Mouse (Mus musculus): ENCODE results near the gene Synpo2. TPM values are rescaled to one million over a fixed set of nuclear protein-coding genes. Genes with fewer than 3 reads are reported as not detected.
"Not testable (repeated sequence)": the region's sequence is repeated elsewhere in the genome, so short reads cannot be mapped to it uniquely, and the experiment has no call there.

The Synpo2 gene
- polyA plus RNA-seq, 1 experiment from 2014 or later, result 1.3 TPM

GRCm38 (mm10) chr3:123131151-123131756 lies 104.7 kb downstream of the Synpo2 start:
- WGBS, result 92% methylated on average over 6 of the region's 6 CpGs
- Histone ChIP-seq H3K36me3 (replicated peaks) (no peaks in the 10 kb centered on the region), H3K4me1 (no peaks in the 10 kb centered on the region), H3K9me3 (no peaks in the 10 kb centered on the region), H3K4me3 (no peak overlapping the region), H3K27me3 (ENCODE audit: poor library complexity, severe bottlenecking) (no peaks in the 10 kb centered on the region), H3K27ac (no peak overlapping the region)
- DNase-seq (ENCODE audit: extremely low spot score, low spot score), result no peak

GRCm38 (mm10) chr3:123130314-123131150 lies 105.4 kb downstream of the Synpo2 start:
- Histone ChIP-seq H3K4me3 (no peak overlapping the region), H3K27me3 (ENCODE audit: poor library complexity, severe bottlenecking) (no peaks in the 10 kb centered on the region), H3K36me3 (replicated peaks) (no peaks in the 10 kb centered on the region), H3K27ac (no peak overlapping the region), H3K9me3 (no peaks in the 10 kb centered on the region), H3K4me1 (no peaks in the 10 kb centered on the region)
- DNase-seq (ENCODE audit: extremely low spot score, low spot score), result no peak
- 83% methylated on average over 14 of the region's 14 CpGs for WGBS

- Histone ChIP-seq H3K9me3 (no peaks in the 10 kb centered on the region), H3K36me3 (replicated peaks) (no peaks in the 10 kb centered on the region), H3K27ac (no peak overlapping the region), H3K27me3 (ENCODE audit: poor library complexity, severe bottlenecking) (no peaks in the 10 kb centered on the region), H3K4me3 (no peak overlapping the region), H3K4me1 (no peaks in the 10 kb centered on the region)
- 85% methylated on average over 8 of the region's 8 CpGs for WGBS
- DNase-seq (ENCODE audit: extremely low spot score, low spot score), result no peak
These were observed 107.2 kb downstream of the Synpo2 start for GRCm38 (mm10) chr3:123128781-123129180.

GRCm38 (mm10) chr3:123128091-123128490 lies 107.9 kb downstream of the Synpo2 start:
- Histone ChIP-seq H3K36me3 (replicated peaks) (no peaks in the 10 kb centered on the region), H3K27me3 (ENCODE audit: poor library complexity, severe bottlenecking) (no peaks in the 10 kb centered on the region), H3K27ac (no peak overlapping the region), H3K4me3 (no peak overlapping the region), H3K4me1 (no peaks in the 10 kb centered on the region), H3K9me3 (no peaks in the 10 kb centered on the region)
- WGBS, result 85% methylated on average over 7 of the region's 7 CpGs
- DNase-seq (ENCODE audit: extremely low spot score, low spot score), result no peak

GRCm38 (mm10) chr3:123126741-123127140 lies 109.2 kb downstream of the Synpo2 start:
- not testable (repeated sequence) for H3K4me1 ChIP-seq; H3K36me3 ChIP-seq (replicated peaks); H3K9me3 ChIP-seq; H3K27me3 ChIP-seq (ENCODE audit: poor library complexity, severe bottlenecking); H3K27ac ChIP-seq; DNase-seq (ENCODE audit: extremely low spot score, low spot score); H3K4me3 ChIP-seq
- WGBS, result 90% methylated on average over 4 of the region's 4 CpGs

- Histone ChIP-seq H3K9me3 (no peaks in the 10 kb centered on the region), H3K36me3 (replicated peaks) (no peaks in the 10 kb centered on the region), H3K27ac (no peak overlapping the region), H3K4me1 (no peaks in the 10 kb centered on the region), H3K27me3 (ENCODE audit: poor library complexity, severe bottlenecking) (no peaks in the 10 kb centered on the region), H3K4me3 (no peak overlapping the region)
- 90% methylated on average over 8 of the region's 8 CpGs for WGBS
- no peak for DNase-seq (ENCODE audit: extremely low spot score, low spot score)
These were observed 112.1 kb downstream of the Synpo2 start for GRCm38 (mm10) chr3:123123817-123124216.

GRCm38 (mm10) chr3:123122151-123123030 lies 113.6 kb downstream of the Synpo2 start:
- H3K9me3 ChIP-seq, result no peaks in the 10 kb centered on the region
- no peaks in the 10 kb centered on the region for H3K27me3 ChIP-seq (ENCODE audit: poor library complexity, severe bottlenecking)
- no peak overlapping the region for H3K27ac ChIP-seq
- H3K4me3 ChIP-seq, result no peak overlapping the region
- 88% methylated on average over 21 of the region's 21 CpGs for WGBS
- no peaks in the 10 kb centered on the region for H3K4me1 ChIP-seq
- H3K36me3 ChIP-seq (replicated peaks), result no peaks in the 10 kb centered on the region
- no peak for DNase-seq (ENCODE audit: extremely low spot score, low spot score)

GRCm38 (mm10) chr3:123116903-123117302 lies 119.0 kb downstream of the Synpo2 start:
- H3K9me3 ChIP-seq, result no peaks in the 10 kb centered on the region
- no peak overlapping the region for H3K27ac ChIP-seq
- no peaks in the 10 kb centered on the region for H3K36me3 ChIP-seq (replicated peaks)
- H3K27me3 ChIP-seq (ENCODE audit: poor library complexity, severe bottlenecking), result no peaks in the 10 kb centered on the region
- no peak for DNase-seq (ENCODE audit: extremely low spot score, low spot score)
- no peak overlapping the region for H3K4me3 ChIP-seq
- 52% methylated on average over 16 of the region's 16 CpGs for WGBS
- H3K4me1 ChIP-seq, result peaks cover 11% of the 10 kb centered on the region

GRCm38 (mm10) chr3:123115770-123116527 lies 120.0 kb downstream of the Synpo2 start:
- Histone ChIP-seq H3K4me3 (no peak overlapping the region), H3K4me1 (peaks cover 11% of the 10 kb centered on the region), H3K27me3 (ENCODE audit: poor library complexity, severe bottlenecking) (no peaks in the 10 kb centered on the region), H3K27ac (no peak overlapping the region), H3K9me3 (no peaks in the 10 kb centered on the region), H3K36me3 (replicated peaks) (no peaks in the 10 kb centered on the region)
- DNase-seq (ENCODE audit: extremely low spot score, low spot score), result no peak
- 36% methylated on average over 15 of the region's 15 CpGs for WGBS

- no peak overlapping the region for H3K4me3 ChIP-seq
- H3K36me3 ChIP-seq (replicated peaks), result no peaks in the 10 kb centered on the region
- peaks cover 11% of the 10 kb centered on the region for H3K4me1 ChIP-seq
- H3K27ac ChIP-seq, result no peak overlapping the region
- WGBS, result 94% methylated on average over 21 of the region's 21 CpGs
- H3K27me3 ChIP-seq (ENCODE audit: poor library complexity, severe bottlenecking), result no peaks in the 10 kb centered on the region
- DNase-seq (ENCODE audit: extremely low spot score, low spot score), result no peak
- H3K9me3 ChIP-seq, result no peaks in the 10 kb centered on the region
These were observed 121.8 kb downstream of the Synpo2 start for GRCm38 (mm10) chr3:123114001-123114635.

- Histone ChIP-seq H3K36me3 (replicated peaks) (no peaks in the 10 kb centered on the region), H3K9me3 (no peaks in the 10 kb centered on the region), H3K27me3 (ENCODE audit: poor library complexity, severe bottlenecking) (no peaks in the 10 kb centered on the region), H3K27ac (no peak overlapping the region), H3K4me3 (no peak overlapping the region), H3K4me1 (peaks cover 11% of the 10 kb centered on the region)
- 92% methylated on average over 11 of the region's 11 CpGs for WGBS
- DNase-seq (ENCODE audit: extremely low spot score, low spot score), result no peak
These were observed 123.2 kb downstream of the Synpo2 start for GRCm38 (mm10) chr3:123112781-123113180.

Data from forebrain, embryonic 10.5 days (tissue).